Mouse (Mus musculus) urinary bladder, postnatal 36 days (tissue): ENCODE measurements around the gene Spock2.

Source experiments
- DNase-seq, 2 experiments: peaks; one replicate each; pipeline ENCODE4 v3.0.0; 2022; ENCODE audit warnings: low spot score in 2 of 2, mixed read lengths in 1 of 2

Gene Spock2

GRCm38 (mm10) chr10:60106146-60106530, at the start of gene Spock2:
Spock2 (plus strand) TSS chr10:60106219.
- no peak for DNase-seq

DNA sequence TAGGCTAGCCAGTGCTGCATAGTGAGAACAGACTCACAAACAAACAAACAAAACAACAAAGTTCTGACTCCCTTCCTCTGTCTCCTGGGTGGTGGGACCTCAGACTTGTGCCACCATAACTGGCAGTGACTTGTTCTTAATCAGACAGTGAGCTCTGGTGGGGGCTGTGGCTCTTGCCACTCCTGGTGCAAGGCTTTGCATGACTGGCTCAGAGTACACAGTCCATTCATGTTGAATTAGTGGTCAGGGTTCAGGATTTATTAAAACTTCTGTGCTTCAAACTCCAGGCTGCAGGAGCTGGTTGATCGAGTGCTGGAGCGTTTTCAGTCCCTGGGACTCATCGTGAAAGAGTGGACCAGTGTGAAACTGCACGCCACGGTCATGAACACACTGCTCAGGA, 43.8 kb upstream of the Spock2 start:
- no peak for DNase-seq

GRCm38 (mm10) chr10:60062931-60063330, 43.1 kb upstream of the Spock2 start:
- DNase-seq, result no peak

- DNase-seq, result no peak
Observed at GRCm38 (mm10) chr10:60066524-60066923, 39.5 kb upstream of the Spock2 start.

DNA sequence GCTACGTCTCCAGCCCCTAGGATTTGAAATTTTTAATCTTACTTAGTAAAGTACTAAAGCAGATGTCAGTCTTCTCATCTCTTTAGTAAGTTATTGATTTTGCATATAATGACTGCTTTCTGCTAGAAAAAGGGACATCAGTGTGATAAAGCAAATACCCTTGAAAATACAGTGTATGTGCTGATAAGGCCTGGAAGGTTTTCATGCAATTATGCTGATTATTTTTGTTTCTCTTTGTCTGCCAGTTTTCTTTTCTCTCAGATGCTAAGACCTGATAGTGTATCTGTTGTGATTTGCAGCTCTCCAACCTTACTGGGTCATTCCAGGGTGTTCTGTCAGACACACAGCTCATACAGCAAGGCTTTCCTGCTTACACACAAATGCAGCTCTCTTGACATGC, 30.9 kb upstream of the Spock2 start:
- DNase-seq, result no peak

GRCm38 (mm10) chr10:60077226-60077625, 28.8 kb upstream of the Spock2 start:
- DNase-seq, result no peak

DNA sequence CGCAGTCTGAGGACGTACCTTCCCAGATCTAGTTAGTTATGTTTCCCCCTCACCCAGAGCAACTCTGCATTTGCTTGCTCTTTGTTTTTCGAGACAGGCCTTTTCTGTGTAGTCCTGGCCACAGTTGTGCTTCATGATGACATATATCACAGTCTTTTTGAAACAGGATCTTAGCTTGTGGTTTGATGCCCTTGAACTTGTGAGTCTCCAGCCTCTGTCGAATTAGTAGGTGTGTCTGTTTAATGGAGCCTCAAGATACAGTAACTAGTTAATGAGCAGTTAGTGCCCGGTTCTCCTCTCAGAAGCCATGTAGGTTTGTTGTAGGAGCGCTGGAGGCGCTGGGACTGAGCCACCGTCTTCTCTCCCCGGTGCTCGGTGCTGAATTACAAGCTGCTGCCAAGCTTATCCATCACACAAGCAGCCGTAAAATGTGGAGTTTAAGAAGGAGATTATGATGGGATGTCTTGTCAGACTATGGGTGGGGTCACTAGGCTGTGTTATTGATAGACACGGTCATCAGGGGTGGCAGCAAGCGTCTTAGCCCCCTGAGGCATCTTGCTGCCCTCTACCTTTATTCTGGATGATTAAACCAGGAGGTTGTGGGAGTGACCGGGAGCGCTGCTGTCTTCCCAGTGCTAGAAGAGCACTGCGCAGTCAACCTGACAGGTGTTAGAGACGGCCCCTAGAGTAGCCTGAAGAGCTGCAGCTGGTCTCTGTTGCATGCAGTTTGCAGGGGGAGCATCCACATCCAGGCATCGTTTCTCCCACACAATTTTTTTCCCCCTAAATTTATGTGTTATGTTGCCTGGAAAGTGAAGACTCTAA, 28.1 kb upstream of the Spock2 start:
- no peak for DNase-seq

- peak in 1 of 2 experiments; percentile 31 for DNase-seq
Observed at GRCm38 (mm10) chr10:60078561-60078917, 27.5 kb upstream of the Spock2 start.

- DNase-seq, result peak; percentile 28 to 31
Observed at GRCm38 (mm10) chr10:60080171-60080570, 25.8 kb upstream of the Spock2 start.

GRCm38 (mm10) chr10:60080601-60080981, 25.4 kb upstream of the Spock2 start:
- DNase-seq, result no peak

DNA sequence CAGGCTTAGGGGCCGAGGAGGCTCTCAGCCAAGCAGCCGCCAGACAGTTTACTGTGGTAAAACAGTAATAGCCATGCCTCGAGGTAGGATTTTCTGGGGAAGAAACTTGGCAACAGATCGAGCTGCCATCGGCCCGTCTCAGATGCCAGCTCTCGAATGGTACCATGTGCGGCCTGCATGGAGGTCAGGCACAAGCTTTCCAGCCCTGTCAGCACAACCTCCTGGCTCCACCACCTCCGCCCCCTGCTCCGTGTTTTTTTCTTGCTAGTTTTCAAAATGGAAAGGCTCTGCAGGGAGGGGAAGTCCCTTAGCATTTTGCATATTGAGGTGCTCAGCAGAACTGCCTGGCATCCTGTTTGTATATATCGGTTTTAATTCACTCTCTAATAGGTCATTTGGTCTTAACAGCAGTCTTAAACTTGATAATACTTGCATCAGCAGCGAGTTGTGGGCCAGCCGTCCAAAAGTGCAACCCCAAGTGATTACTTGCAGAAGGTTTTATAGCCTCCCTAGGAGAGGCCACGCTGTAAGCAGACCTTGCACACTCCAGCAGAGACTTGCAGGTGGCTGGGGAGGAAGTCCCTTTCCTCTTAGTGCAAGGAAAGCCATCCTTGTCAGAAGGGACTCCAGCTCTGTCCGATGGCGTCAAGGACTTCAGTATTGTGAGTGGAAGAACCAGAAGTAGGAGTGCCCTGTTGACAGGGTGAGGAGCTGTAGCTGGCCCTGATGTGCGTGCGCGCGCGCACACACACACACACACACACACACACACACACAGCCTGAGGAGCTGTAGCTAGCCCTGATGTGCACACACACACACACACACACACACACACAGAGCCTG, 24.8 kb upstream of the Spock2 start:
- peak; percentile 15 to 43 for DNase-seq

GRCm38 (mm10) chr10:60081905-60082304, 24.1 kb upstream of the Spock2 start:
- DNase-seq, result peak; percentile 35 to 82

- no peak for DNase-seq
Observed at GRCm38 (mm10) chr10:60084065-60084464, 22.0 kb upstream of the Spock2 start.

GRCm38 (mm10) chr10:60092311-60092710, 13.7 kb upstream of the Spock2 start:
- DNase-seq, result no peak

GRCm38 (mm10) chr10:60093751-60094150, 12.3 kb upstream of the Spock2 start:
- DNase-seq, result no peak

GRCm38 (mm10) chr10:60095558-60095957, 10.5 kb upstream of the Spock2 start:
- DNase-seq, result no peak

GRCm38 (mm10) chr10:60096302-60096701, 9.7 kb upstream of the Spock2 start:
- no peak for DNase-seq

GRCm38 (mm10) chr10:60097146-60097545, 8.9 kb upstream of the Spock2 start:
- DNase-seq, result no peak

DNA sequence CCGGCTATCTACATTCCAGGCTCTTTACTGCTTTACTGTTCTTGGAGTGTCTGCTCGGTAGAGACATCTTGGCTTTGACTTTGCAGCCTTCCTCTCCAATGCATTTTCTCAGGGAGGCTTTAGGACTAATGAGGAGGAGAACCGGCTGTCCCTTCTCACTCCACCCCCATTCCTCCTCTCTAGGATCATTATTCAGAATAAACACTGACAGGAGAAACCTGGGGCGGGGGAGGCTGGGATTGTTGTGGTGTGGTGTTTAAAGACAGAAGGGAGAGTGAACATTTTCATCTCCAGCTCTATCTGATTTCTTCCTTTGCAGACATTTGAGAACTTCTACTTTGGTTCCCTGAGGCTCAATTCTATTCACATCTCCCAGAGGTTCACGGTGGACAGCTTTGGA, 8.2 kb upstream of the Spock2 start:
- no peak for DNase-seq

DNA sequence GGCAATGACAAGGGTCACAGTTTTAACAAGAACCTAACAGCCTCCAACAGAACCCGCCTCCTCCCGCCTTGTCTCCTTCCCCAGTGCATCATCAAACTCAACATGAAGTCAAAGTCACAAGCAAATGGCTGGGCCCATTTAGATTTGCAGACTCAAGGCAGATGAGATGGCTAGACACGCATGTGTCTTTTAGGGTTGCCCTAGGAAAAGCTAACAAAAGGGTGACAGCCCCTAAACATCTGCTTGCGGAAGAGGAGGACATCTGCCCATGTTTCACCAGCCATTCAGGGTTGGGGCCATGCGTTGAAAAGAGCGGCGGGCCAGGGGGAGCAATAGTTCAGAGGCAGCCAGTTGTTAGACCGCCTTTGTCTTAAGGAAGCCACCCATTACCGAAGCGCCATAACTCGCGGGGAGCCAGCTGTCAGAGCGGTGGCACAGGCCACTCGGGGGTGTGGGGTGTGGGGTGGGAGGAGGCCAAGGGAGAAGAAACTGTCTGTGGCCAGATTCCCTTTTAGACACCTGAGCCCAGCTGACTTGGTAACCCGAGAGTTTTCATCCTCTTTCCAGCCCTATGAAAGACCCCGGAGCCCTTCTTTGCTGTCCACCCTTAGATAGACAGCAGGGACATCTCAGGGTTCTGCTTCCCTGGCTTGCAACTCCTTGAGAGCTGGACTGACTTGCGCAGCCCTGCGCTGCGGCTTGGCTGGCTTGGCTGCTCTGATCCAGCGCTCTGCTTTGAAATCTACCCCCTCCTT, 451 bp upstream of the Spock2 start:
- DNase-seq, result no peak

- DNase-seq, result peak in 1 of 2 experiments; percentile 33
Observed at GRCm38 (mm10) chr10:60106531-60107186, 640 bp downstream of the Spock2 start.

DNA sequence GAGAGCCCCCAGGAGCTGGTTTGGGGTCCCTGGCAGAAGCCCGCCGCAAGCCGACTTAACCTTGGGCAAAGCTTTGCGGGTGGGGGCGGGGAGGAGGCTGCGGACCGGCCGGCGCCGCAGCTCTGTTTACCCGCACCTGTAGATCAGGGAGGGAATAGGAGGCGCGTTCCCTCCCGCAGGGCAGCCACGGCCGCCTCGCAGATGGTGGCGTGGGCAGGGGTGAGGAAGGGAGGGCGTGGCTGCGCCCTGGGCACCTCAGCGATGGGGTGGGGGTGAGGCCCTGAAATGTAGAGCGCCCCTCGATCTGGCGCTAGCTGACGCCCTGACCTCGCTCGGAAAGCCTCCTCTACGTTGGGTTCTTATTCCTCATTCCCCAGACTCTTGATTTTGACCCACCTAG, 1.4 kb downstream of the Spock2 start:
- DNase-seq, result no peak
